Mouse (Mus musculus) CH12.LX (cell line): ENCODE measurements at regions not wholly inside any gene's neighbourhood (a gene's known extent, or its start where the extent isn't known, plus 50 kb on each side); places are given as distances from the start of the nearest gene placed in this dataset.

ENCODE experiments used
- DNase-seq: peaks from one replicate; pipeline ENCODE4 v3.0.0-alpha.2; 2013; ENCODE audit errors: extremely low read depth
- H3K27ac ChIP-seq: 2 replicates; pipeline ENCODE4 v1.5.1; 2012; ENCODE audit warnings: low read depth, mild to moderate bottlenecking, control low read depth, moderate library complexity; ENCODE audit not compliant: insufficient read depth
- H3K27me3 ChIP-seq: replicated peaks from 2 replicates; pipeline ENCODE3; 2012; ENCODE audit warnings: inconsistent platforms
- H3K36me3 ChIP-seq, 2 experiments: replicated peaks in 1 of 2; 2 replicates each; pipeline versions ENCODE3 to v1.6.1; 2012; ENCODE audit warnings: inconsistent platforms in 1 of 2, low read length in 1 of 2, mild to moderate bottlenecking in 1 of 2, mixed read lengths in 1 of 2, moderate library complexity in 1 of 2; ENCODE audit not compliant: control insufficient read depth in 1 of 2, insufficient read depth in 1 of 2
- H3K4me1 ChIP-seq, 2 experiments: 2 replicates each; pipeline ENCODE4 v1.6.1; 2012; ENCODE audit warnings: inconsistent platforms in 1 of 2, moderate library complexity in 1 of 2; ENCODE audit not compliant: insufficient read depth in 2 of 2, control insufficient read depth in 1 of 2
- H3K4me2 ChIP-seq: 2 replicates; pipeline ENCODE4 v1.6.1; 2012; ENCODE audit warnings: low read depth, mild to moderate bottlenecking, control low read depth; ENCODE audit not compliant: poor library complexity, insufficient read depth, severe bottlenecking
- H3K4me3 ChIP-seq, 3 experiments: fragments of 150-350 bp in 1 of 3; sonication (generic) in 1 of 3; replicated peaks in 1 of 3; 2 replicates each; pipeline versions ENCODE3 to v1.5.1; 2011 to 2012; ENCODE audit warnings: low read depth in 2 of 3, low read length in 2 of 3, mild to moderate bottlenecking in 2 of 3, moderate library complexity in 2 of 3, control low read depth in 1 of 3, improper control_type of control experiment in 1 of 3, inconsistent platforms in 1 of 3, mixed read lengths in 1 of 3; ENCODE audit not compliant: poor library complexity in 1 of 3
- H3K79me2 ChIP-seq: replicated peaks from 2 replicates; pipeline ENCODE4 v1.6.1; 2012; ENCODE audit warnings: mild to moderate bottlenecking, moderate library complexity; ENCODE audit not compliant: control insufficient read depth, poor library complexity, insufficient read depth, severe bottlenecking; ENCODE audit errors: extremely low read depth
- H3K9ac ChIP-seq: 2 replicates; pipeline ENCODE4 v1.6.1; 2012; ENCODE audit warnings: low read depth, mild to moderate bottlenecking, control low read depth, moderate library complexity; ENCODE audit not compliant: insufficient read depth
- H3K9me3 ChIP-seq: replicated peaks from 2 replicates; pipeline ENCODE3; 2012; ENCODE audit warnings: low read length, inconsistent platforms, mixed read lengths
- BHLHE40 ChIP-seq: IDR thresholded peaks from 2 replicates; pipeline ENCODE4 v1.6.1; 2011; ENCODE audit warnings: mild to moderate bottlenecking, low read depth, low read length, improper control_type of control experiment
- CHD1 ChIP-seq: IDR thresholded peaks from 2 replicates; pipeline ENCODE4 v1.6.1; 2012; ENCODE audit warnings: low read depth, low read length, improper control_type of control experiment, inconsistent platforms
- CHD2 ChIP-seq: IDR thresholded peaks from 2 replicates; pipeline ENCODE4 v1.6.1; 2011; ENCODE audit warnings: low read length, improper control_type of control experiment
- CTCF ChIP-seq, 2 experiments: IDR thresholded peaks in 1 of 2; conservative IDR thresholded peaks in 1 of 2; 2 replicates each; pipeline ENCODE4 v1.5.1; 2011 to 2012; ENCODE audit warnings: low read depth in 2 of 2, low read length in 2 of 2, improper control_type of control experiment in 1 of 2, inconsistent platforms in 1 of 2, mild to moderate bottlenecking in 1 of 2, moderate library complexity in 1 of 2
- ELF1 ChIP-seq: IDR thresholded peaks from 2 replicates; pipeline ENCODE4 v1.6.1; 2014; ENCODE audit warnings: low read depth, mild to moderate bottlenecking, inconsistent platforms, low read length, improper control_type of control experiment
- GABPA ChIP-seq: IDR thresholded peaks from 2 replicates; pipeline ENCODE4 v1.6.1; 2012; ENCODE audit warnings: low read depth, low read length, improper control_type of control experiment, inconsistent platforms; ENCODE audit not compliant: insufficient replicate concordance
- HCFC1 ChIP-seq: IDR thresholded peaks from 2 replicates; pipeline ENCODE4 v1.6.1; 2012; ENCODE audit warnings: low read depth, mild to moderate bottlenecking, inconsistent platforms, low read length, improper control_type of control experiment
- IRF4 ChIP-seq: IDR thresholded peaks from 2 replicates; pipeline ENCODE4 v1.6.1; 2014; ENCODE audit warnings: low read depth, mild to moderate bottlenecking, inconsistent platforms, low read length, improper control_type of control experiment
- JUND ChIP-seq: conservative IDR thresholded peaks from 2 replicates; pipeline ENCODE4 v1.6.1; 2011; ENCODE audit warnings: low read depth, low read length, improper control_type of control experiment
- KAT2A ChIP-seq: IDR thresholded peaks from 2 replicates; pipeline ENCODE4 v1.6.1; 2012; ENCODE audit warnings: low read length, improper control_type of control experiment, inconsistent platforms; ENCODE audit not compliant: insufficient replicate concordance
- MAFK ChIP-seq: IDR thresholded peaks from 2 replicates; pipeline ENCODE4 v1.6.1; 2011; ENCODE audit warnings: low read length, improper control_type of control experiment; ENCODE audit not compliant: insufficient replicate concordance
- MAX ChIP-seq: IDR thresholded peaks from 2 replicates; pipeline ENCODE4 v1.6.1; 2011; ENCODE audit warnings: low read length, improper control_type of control experiment
- MAZ ChIP-seq: IDR thresholded peaks from 2 replicates; pipeline ENCODE4 v1.6.1; 2012; ENCODE audit warnings: low read depth, mild to moderate bottlenecking, inconsistent platforms, low read length, improper control_type of control experiment, moderate library complexity
- MEF2A ChIP-seq: IDR thresholded peaks from 2 replicates; pipeline ENCODE4 v1.6.1; 2014; ENCODE audit warnings: low read depth, mild to moderate bottlenecking, inconsistent platforms, low read length, improper control_type of control experiment, borderline replicate concordance
- MXI1 ChIP-seq: IDR thresholded peaks from 2 replicates; pipeline ENCODE4 v1.6.1; 2011; ENCODE audit warnings: mild to moderate bottlenecking, low read depth, low read length, improper control_type of control experiment
- NELFE ChIP-seq: IDR thresholded peaks from 2 replicates; pipeline ENCODE4 v1.6.1; 2011; ENCODE audit warnings: low read depth, low read length, improper control_type of control experiment
- NRF1 ChIP-seq: IDR thresholded peaks from 2 replicates; pipeline ENCODE4 v1.6.1; 2014; ENCODE audit warnings: low read depth, mild to moderate bottlenecking, inconsistent platforms, low read length, improper control_type of control experiment, moderate library complexity
- PAX5 ChIP-seq: IDR thresholded peaks from 2 replicates; pipeline ENCODE4 v1.6.1; 2012; ENCODE audit warnings: low read length, inconsistent platforms, mixed read lengths
- POLR2A ChIP-seq: IDR thresholded peaks from 2 replicates; pipeline ENCODE4 v1.6.1; 2011; ENCODE audit warnings: low read depth, mild to moderate bottlenecking, improper control_type of control experiment, low read length
- RAD21 ChIP-seq: IDR thresholded peaks from 2 replicates; pipeline ENCODE4 v1.6.1; 2011; ENCODE audit warnings: low read depth, mild to moderate bottlenecking, low read length, improper control_type of control experiment, moderate library complexity
- RCOR1 ChIP-seq: conservative IDR thresholded peaks from 2 replicates; pipeline ENCODE4 v1.6.1; 2012; ENCODE audit warnings: low read depth, mild to moderate bottlenecking, inconsistent platforms, low read length, improper control_type of control experiment
- SIN3A ChIP-seq: IDR thresholded peaks from 2 replicates; pipeline ENCODE4 v1.6.1; 2012; ENCODE audit warnings: low read length, improper control_type of control experiment, inconsistent platforms
- SMC3 ChIP-seq: IDR thresholded peaks from 2 replicates; pipeline ENCODE4 v1.6.1; 2011; ENCODE audit warnings: low read depth, low read length, improper control_type of control experiment
- TBP ChIP-seq: conservative IDR thresholded peaks from 2 replicates; pipeline ENCODE4 v1.6.1; 2011; ENCODE audit warnings: low read depth, low read length, improper control_type of control experiment
- TCF12 ChIP-seq: IDR thresholded peaks from 2 replicates; pipeline ENCODE4 v1.6.1; 2014; ENCODE audit warnings: low read depth, mild to moderate bottlenecking, inconsistent platforms, low read length, improper control_type of control experiment
- UBTF ChIP-seq: IDR thresholded peaks from 2 replicates; pipeline ENCODE4 v1.6.1; 2012; ENCODE audit warnings: low read depth, mild to moderate bottlenecking, inconsistent platforms, low read length, improper control_type of control experiment, moderate library complexity
- USF2 ChIP-seq: conservative IDR thresholded peaks from 2 replicates; pipeline ENCODE4 v1.6.1; 2011; ENCODE audit warnings: low read depth, low read length, improper control_type of control experiment
- ZC3H11A ChIP-seq: IDR thresholded peaks from 2 replicates; pipeline ENCODE4 v1.6.1; 2012; ENCODE audit warnings: low read depth, mild to moderate bottlenecking, inconsistent platforms, low read length, improper control_type of control experiment
- ZKSCAN1 ChIP-seq: IDR thresholded peaks from 2 replicates; pipeline ENCODE4 v1.6.1; 2012; ENCODE audit warnings: low read depth, inconsistent platforms, low read length, improper control_type of control experiment, borderline replicate concordance
- dilution Hi-C: fragments of 300-500 bp; cut with MboI; formaldehyde crosslinking; loops from 2 replicates; pipeline ENCODE4 v1.14.3; 2020; ENCODE audit warnings: low sequenced_read_pairs; ENCODE audit not compliant: extremely low pct_unique_long_range_greater_than_20kb, extremely low pct_ligation_motif_present
- in situ Hi-C: fragments of 300-500 bp; cut with MboI; formaldehyde crosslinking; loops from 3 replicates; pipeline ENCODE4 v1.14.3; 2019; ENCODE audit warnings: low sequenced_read_pairs, low pct_ligation_motif_present, low pct_unique_long_range_greater_than_20kb, mixed read lengths

GRCm38 (mm10) chr4:62761672-62762071 lies 202.0 kb downstream of the Rgs3 start (continued):
- TF ChIP-seq MAFK, result no peak
- no peak for TF ChIP-seq BHLHE40
- no peak for TF ChIP-seq CHD2
- TF ChIP-seq JUND, result no peak
- no peak for TF ChIP-seq MEF2A
- TF ChIP-seq IRF4, result no peak
- no peak for TF ChIP-seq HCFC1
- peak; percentile 54; the same call in 1 of the 2 replicates for TF ChIP-seq MAX
- TF ChIP-seq TBP, result no peak
- TF ChIP-seq GABPA, result no peak
- TF ChIP-seq, all 38 proteins: peak for 8

GRCm38 (mm10) chr4:62763990-62764389 lies 201.4 kb upstream of the Zfp618 start:
- peaks cover 24% of the 10 kb centered on the region for H3K27me3 ChIP-seq
- dilution Hi-C loops (no loop called here), in situ Hi-C loops (no loop called here)
- TF ChIP-seq RAD21 (peak; percentile 95), CTCF (conservative IDR thresholded peaks at IDR 0.05 in 1 of 2, IDR thresholded peaks at IDR 0.05 in 1 of 2; ENCODE audit: low read depth in 2 of 2, low read length in 2 of 2) (peak; percentile 61 to 94), TCF12 (no peak), SIN3A (no peak), SMC3 (peak; percentile 95), ELF1 (no peak), IRF4 (0 out of 2 replicates have a peak, but pooled peaks have one; percentile 22), ZC3H11A (peak; percentile 71), NELFE (0 out of 2 replicates have a peak, but pooled peaks have one; percentile 31), MAZ (no peak)
- H3K36me3 ChIP-seq, result no peaks in the 10 kb centered on the region
- H3K4me1 ChIP-seq, result peaks cover 0 to 11% of the 10 kb centered on the region in 2 experiments; a peak in 2 of 4 replicates
- H3K9me3 ChIP-seq, result peaks cover 6% of the 10 kb centered on the region
- H3K79me2 ChIP-seq, result no peaks in the 10 kb centered on the region
- H3K9ac ChIP-seq, result no peak overlapping the region
- no peak overlapping the region for H3K27ac ChIP-seq
- peak; percentile 75 for DNase-seq
- no peak overlapping the region for H3K4me3 ChIP-seq
- H3K4me2 ChIP-seq, result no peak overlapping the region

- Histone ChIP-seq H3K27me3 (peaks cover 55% of the 10 kb centered on the region), H3K4me2 (no peak overlapping the region), H3K27ac (no peak overlapping the region)
- in situ Hi-C loops (no loop called here), dilution Hi-C loops (no loop called here)
- TF ChIP-seq USF2 (no peak), CTCF (conservative IDR thresholded peaks at IDR 0.05 in 1 of 2, IDR thresholded peaks at IDR 0.05 in 1 of 2; ENCODE audit: low read depth in 2 of 2, low read length in 2 of 2) (no peak), GABPA (no peak), NRF1 (no peak), PAX5 (no peak), TBP (no peak), POLR2A (no peak), JUND (no peak), UBTF (no peak), MXI1 (no peak), MAX (no peak), CHD2 (no peak), CHD1 (no peak), MEF2A (no peak), ZC3H11A (no peak), HCFC1 (no peak), RAD21 (no peak), RCOR1 (no peak), KAT2A (no peak), ZKSCAN1 (no peak)
- TF ChIP-seq, all 38 proteins: peak for 0
- H3K4me3 ChIP-seq, result no peak overlapping the region
- H3K4me1 ChIP-seq, result peaks cover 3 to 7% of the 10 kb centered on the region in 2 experiments; a peak in 2 of 4 replicates
- no peak for DNase-seq
- no peaks in the 10 kb centered on the region for H3K36me3 ChIP-seq
- H3K79me2 ChIP-seq, result no peaks in the 10 kb centered on the region
- H3K9me3 ChIP-seq, result no peaks in the 10 kb centered on the region
- no peak overlapping the region for H3K9ac ChIP-seq
Observed at GRCm38 (mm10) chr4:62769469-62770234, 195.7 kb upstream of the Zfp618 start.
